Mouse (Mus musculus) liver, embryonic 15.5 days (tissue): ENCODE measurements around the gene Dedd2. TPM values are rescaled to one million over a fixed set of nuclear protein-coding genes. Genes with fewer than 3 reads are reported as not detected.

Experiments used
- microRNA-seq: library from miRNA; unstranded; fragments of <30 nt; microRNA quantifications from one replicate; pipeline ENCODE4, GENCODE M21; 2016
- polyA plus RNA-seq: library from polyadenylated mRNA; unstranded; fragments of >200 nt; fragmentation: Nextera tagmentation; extraction: Ambion mirVana; gene quantifications from 2 replicates; pipeline ENCODE4 v1.2.1, GENCODE M21; 2015

Gene Dedd2
- polyA plus RNA-seq, 1 experiment from 2014 or later: 35.4 TPM

Small RNA genes lying within 50 kb of the gene (microRNA-seq; reads per million reads assigned to microRNA genes)
- gene Mir7048: not detected

Other genes with a start within 250 kb of the Dedd2 start
- gene Rabac1, start 247.9 kb downstream of the Dedd2 start, polyA plus RNA-seq: 59.4 and 69.5 TPM in 2 replicates
- 1.3 and 1.5 TPM in 2 replicates for gene Atp1a3, start 214.7 kb downstream of the Dedd2 start, polyA plus RNA-seq
- gene Grik5, start 148.3 kb downstream of the Dedd2 start, polyA plus RNA-seq: 0.54 and 0.82 TPM in 2 replicates
- gene Zfp574, start 148.0 kb downstream of the Dedd2 start, polyA plus RNA-seq: 9.9 and 11.1 TPM in 2 replicates
- gene Pou2f2, start 40.9 kb downstream of the Dedd2 start, polyA plus RNA-seq: 1.6 and 2.1 TPM in 2 replicates
- 1.8 and 2.1 TPM in 2 replicates for gene Zfp526, start 810 bp upstream of the Dedd2 start, polyA plus RNA-seq
- 6.4 and 7.4 TPM in 2 replicates for gene Gsk3a, start 17.2 kb upstream of the Dedd2 start, polyA plus RNA-seq
- 4.6 and 4.8 TPM in 2 replicates for gene Erf, start 30.1 kb upstream of the Dedd2 start, polyA plus RNA-seq
- gene Cic, start 47.1 kb upstream of the Dedd2 start, polyA plus RNA-seq: 8.9 and 10.2 TPM in 2 replicates
- gene Pafah1b3, start 77.4 kb upstream of the Dedd2 start, polyA plus RNA-seq: 25.7 and 26.1 TPM in 2 replicates
- 0.07 TPM in 1 of 2 replicates, not detected in the other for gene Prr19, start 80.8 kb upstream of the Dedd2 start, polyA plus RNA-seq
- 0.09 TPM in 1 of 2 replicates, not detected in the other for gene Tmem145, start 85.5 kb upstream of the Dedd2 start, polyA plus RNA-seq
- 0.79 and 1.1 TPM in 2 replicates for gene Megf8, start 96.5 kb upstream of the Dedd2 start, polyA plus RNA-seq
- 0.24 TPM in 1 of 2 replicates, not detected in the other for gene Cnfn, start 149.1 kb upstream of the Dedd2 start, polyA plus RNA-seq
- gene Lipe, start 178.1 kb upstream of the Dedd2 start, polyA plus RNA-seq: 3.4 and 3.8 TPM in 2 replicates
- gene Cxcl17, start 192.3 kb upstream of the Dedd2 start, polyA plus RNA-seq: not detected in 2 replicates